In the genomic region with DNA sequence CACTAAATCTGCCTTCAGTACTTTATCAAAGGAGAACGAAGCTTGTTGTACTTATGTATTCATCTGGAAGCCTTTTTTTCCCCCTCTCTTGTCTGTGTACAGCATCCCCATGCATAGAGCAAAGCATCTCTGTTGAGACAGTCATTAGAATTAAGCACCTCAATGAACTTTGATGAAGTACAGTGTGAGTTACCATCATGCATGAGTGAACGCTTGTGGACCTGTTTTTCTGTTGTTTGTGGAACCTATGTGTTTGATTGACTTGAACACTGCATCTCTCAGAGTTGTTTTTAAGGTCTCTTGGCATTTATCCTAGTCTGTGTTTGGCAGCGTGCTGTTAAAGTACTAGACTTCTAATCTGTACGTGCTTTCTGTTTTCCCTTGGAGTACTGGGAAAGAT, we compare ENCODE assay signal across 19 mouse cellular contexts.
"Had no signal": no experiment of that assay in that cellular context is flagged by ENCODE, and none has a peak within 500 bp of the region (broad histone marks: within the 10 kb centered on the region; RNA-seq: fewer than 3 reads in every experiment).

No protein-coding gene starts in this region.

- ATAC-seq: liver, postnatal 0 days had no signal

- H3K27ac ChIP-seq: kidney, embryonic 15.5 days; limb, embryonic 12.5 days; limb, embryonic 15.5 days; liver, embryonic 14.5 days had no signal

- H3K9ac ChIP-seq: kidney, embryonic 15.5 days; limb, embryonic 12.5 days; limb, embryonic 15.5 days; liver, embryonic 14.5 days; liver, postnatal 0 days; lung, embryonic 14.5 days had no signal

- H3K36me3 ChIP-seq: kidney, embryonic 15.5 days; limb, embryonic 12.5 days; limb, embryonic 15.5 days had no signal

- H3K4me1 ChIP-seq: kidney, embryonic 15.5 days; limb, embryonic 12.5 days; limb, embryonic 15.5 days had no signal

- H3K4me2 ChIP-seq: kidney, embryonic 15.5 days; limb, embryonic 12.5 days; limb, embryonic 15.5 days; liver, embryonic 11.5 days; lung, embryonic 14.5 days; midbrain, embryonic 11.5 days had no signal

- H3K27me3 ChIP-seq: kidney, embryonic 15.5 days; limb, embryonic 12.5 days; limb, embryonic 15.5 days had no signal

- DNase-seq: kidney, adult 11 months; kidney, postnatal 14 days; kidney, postnatal 4 days; left cerebral cortex, postnatal 4 days; liver, postnatal 0 days; lung, embryonic 14.5 days; lung, postnatal 10 days; lung, postnatal 4 days; midbrain, embryonic 14.5 days; right cerebral cortex, postnatal 25 days; spleen, adult 18-20 months; thymus, adult 18-20 months; thymus, postnatal 36 days had no signal

- H3K4me3 ChIP-seq: kidney, embryonic 15.5 days; limb, embryonic 12.5 days; limb, embryonic 15.5 days had no signal

- H3K9me3 ChIP-seq: kidney, embryonic 15.5 days; limb, embryonic 12.5 days; limb, embryonic 15.5 days had no signal
